Mouse (Mus musculus) lung, postnatal 14 days (tissue): Measurements from ENCODE around the gene Ly6g6e.
A peak's percentile ranks its signal among the peaks of the same experiment; 100 is the strongest.
"Not testable (repeated sequence)": the region's sequence is repeated elsewhere in the genome, so short reads cannot be mapped to it uniquely, and the experiment has no call there.

Experiments used
- DNase-seq: peaks from one replicate; pipeline ENCODE4 v3.0.0; 2021

Ly6g6e gene

DNA sequence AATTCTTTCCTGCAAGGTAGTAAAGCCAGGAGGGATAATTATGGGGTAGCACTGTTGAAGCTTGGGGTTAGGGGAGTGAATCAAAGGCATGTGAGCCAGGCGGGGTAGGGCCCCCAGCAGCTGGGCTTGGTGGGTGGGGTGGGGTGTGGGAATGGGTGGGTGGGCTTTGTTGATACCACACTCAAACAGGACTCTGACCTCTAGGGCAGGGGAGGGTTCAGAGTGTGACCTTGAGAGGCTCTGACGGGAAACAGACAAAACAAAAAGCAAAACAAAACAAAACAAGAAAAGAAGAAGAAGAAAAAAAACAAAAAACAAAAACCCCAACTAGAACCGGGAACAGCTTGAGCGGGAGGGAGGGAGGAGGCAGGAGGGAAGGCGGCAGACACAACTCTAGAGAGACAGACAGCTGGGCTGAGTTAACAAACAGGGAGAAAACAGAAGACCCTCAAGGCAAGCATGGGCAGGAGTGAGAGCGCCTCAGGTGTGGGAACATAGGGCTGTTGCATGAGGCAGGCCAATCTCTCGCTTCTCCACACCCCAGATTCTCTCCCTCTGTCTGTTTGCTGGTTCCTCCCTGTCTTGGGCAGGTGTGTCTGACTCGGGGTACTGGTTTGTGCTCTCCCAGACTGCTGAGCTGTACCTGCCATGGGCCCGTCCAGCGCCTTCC, at the start of gene Ly6g6e:
Gene Ly6g6e (plus strand): TSS at position 396 of the 670 bp plus-strand sequence.
- no peak for DNase-seq

DNA sequence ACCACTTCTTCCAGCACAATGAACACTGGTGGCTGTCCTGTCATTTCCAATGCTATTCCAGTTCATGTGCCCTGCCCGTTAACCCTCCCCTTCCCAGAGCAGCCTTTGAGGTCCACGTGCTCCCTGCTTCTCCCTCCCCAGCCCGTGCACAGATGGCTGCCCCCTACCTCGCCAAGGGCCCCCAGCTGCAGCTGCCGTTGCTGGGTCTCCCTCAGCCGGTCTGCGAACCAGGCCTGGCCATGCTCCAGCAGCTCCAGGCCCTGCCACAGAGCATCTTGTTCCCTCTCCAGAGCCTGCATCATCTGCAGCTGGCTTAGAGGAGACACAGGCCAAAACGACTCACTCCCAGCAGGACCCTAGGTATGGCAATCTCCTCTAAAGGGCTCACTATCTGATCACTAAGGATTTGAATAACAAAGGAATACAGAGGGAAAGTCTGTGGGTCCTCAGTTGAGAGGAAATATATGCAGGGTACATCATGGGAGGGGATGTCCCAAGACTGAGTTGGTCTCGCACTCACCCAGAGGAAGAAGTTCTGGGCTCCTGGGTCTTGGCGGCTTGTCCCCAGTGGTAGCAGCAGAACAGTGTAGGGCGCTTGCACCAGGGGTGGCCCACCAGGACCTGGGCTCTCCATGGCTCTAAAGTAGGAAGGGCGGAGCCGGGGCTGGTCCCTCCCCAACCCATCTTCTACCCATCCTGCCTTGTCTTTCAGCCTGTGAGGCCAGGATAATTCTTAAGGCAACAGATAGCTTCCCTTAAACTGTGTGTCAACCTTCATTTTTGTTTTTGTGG, 49.2 kb upstream of the Ly6g6e start, which contains the start of gene Sapcd1:
Gene Sapcd1 (minus strand): TSS at position 740 of the 792 bp plus-strand sequence.
- no peak for DNase-seq

GRCm38 (mm10) chr17:35028315-35028714, 48.4 kb upstream of the Ly6g6e start:
- no peak for DNase-seq

GRCm38 (mm10) chr17:35029691-35030532, 46.8 kb upstream of the Ly6g6e start:
- peak; percentile 36 for DNase-seq

DNA sequence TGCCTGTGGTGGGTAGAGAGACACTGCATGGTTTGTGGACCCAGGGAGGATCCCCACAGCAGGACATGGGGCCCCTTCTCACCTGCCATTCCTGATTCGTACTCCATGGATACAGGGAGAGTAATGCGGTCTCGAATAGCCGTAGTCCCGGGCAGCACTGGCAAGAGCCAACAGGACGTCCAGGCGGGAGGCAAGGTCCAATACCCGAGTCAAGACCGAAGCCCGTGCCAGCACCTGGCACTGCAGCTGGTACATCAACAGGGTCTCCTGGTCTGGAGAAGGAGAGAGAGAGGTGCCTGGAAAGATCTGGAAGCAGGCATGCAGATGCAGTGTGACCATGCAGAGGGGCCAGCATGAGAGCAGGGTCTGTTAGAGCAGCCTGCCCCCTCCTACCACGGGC, 45.4 kb upstream of the Ly6g6e start:
- no peak for DNase-seq

DNA sequence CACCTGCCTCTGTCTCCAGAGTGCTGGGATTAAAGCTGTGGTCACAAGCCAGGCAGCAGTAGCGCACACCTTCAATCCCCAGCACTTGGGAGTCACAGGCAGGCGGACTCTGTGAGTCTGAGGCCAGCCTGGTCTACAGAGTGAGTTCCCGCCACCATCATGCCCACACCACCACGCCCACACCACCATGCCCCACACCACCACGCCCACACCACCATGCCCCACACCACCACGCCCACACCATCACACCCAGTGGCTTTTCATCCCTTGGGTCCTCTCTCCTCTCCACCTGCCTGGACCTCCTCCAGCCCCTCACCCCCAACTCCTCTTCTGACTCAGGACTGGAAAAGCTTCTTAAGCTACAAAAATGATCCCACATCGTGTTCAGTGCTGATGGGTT, 44.8 kb upstream of the Ly6g6e start:
- DNase-seq = no peak

GRCm38 (mm10) chr17:35032323-35032870, 44.3 kb upstream of the Ly6g6e start:
- DNase-seq = no peak

DNA sequence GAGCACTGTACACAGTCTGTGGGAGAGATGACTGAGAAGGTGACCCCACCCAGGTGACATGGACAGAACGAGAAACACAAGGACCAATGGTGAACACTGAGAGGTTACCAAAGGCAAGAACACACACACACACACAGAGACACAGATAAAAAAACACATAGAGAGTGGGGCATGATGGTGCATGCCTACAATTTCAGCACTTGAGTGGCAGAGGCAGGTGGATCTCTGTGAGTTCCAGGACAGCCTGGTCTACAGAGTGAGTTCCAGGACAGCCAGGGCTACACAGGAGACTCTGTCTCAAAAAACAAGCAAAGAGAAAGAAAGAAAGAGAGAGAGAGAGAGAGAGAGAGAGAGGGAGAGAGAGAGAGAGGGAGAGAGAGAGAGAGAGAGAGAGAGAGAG, 43.0 kb upstream of the Ly6g6e start:
- DNase-seq = not testable (repeated sequence)

DNA sequence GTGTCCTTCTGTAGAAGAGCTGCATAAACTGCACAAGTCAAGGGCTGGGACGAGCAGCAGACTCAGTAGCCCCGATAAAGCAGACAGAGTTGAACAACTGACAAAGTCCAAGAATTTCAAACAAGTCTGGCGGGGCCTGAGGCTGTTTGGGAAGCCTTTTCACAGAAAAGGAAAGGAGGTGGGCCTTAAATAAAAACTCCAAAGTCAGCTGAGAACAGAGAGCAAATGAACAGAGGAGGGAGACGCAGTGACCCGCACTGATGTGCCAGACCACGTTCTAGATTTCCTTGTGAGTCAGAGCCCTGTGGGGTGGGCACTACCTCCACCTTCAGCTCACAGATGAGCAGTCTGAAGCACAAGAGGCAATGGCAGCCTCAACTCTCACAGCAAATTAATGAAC, 41.8 kb upstream of the Ly6g6e start:
- DNase-seq = no peak

DNA sequence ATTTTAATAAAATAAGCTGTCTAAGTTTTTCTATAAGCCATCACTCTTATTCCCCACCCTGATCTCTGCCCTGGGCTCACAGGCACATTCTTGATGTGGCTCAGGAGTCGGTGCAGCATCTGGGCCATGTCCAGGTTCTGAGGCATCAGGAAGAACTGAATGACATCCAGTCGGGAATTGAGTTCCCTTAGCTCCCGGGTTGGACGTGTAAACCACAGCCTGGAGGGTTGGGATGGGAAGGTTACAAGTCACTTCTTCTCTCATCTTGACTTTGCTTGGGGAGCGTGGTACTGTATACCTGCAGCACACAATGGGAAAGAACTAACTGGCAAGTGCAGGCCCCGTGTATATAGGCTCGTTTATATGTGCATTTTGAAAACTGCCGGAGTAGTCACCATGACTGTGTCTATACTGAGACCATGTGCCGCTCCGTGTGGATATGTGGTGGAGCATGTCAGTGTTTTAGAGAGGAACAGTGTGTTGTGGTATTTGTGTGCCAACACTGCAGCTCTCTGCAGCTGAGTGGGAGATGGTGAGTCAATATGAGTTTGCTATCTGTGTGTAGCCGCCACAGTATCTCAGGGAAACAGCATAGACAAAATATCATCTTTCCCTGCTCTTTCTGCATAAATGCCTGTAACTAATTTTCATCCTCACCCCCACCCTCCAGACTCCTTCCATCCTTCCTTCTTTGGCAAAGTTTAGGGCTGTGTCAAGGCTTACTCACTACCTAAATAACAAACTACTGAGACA, 37.4 kb upstream of the Ly6g6e start:
- DNase-seq = no peak

DNA sequence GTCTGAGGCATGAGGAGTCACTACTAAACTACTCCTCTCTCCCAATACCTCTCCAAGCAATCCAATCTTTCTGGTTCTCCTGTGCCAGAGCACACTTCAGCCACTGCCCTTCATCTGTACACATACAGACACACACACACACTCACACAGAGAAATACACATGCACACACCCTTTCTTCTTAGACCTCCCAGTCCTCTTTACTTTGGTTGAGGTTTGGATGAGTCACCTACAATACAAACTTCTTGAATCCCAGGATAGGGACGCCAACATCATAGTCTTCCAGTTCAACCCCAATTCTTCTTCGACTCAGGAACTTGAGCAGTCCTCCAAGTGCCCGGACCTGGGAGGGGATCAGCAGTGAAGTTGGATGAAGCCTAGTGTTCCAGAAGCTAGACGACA, 32.9 kb upstream of the Ly6g6e start:
- DNase-seq = no peak

- no peak for DNase-seq
These were observed 31.5 kb upstream of the Ly6g6e start for GRCm38 (mm10) chr17:35044904-35045806.

- DNase-seq = no peak
These were observed 30.7 kb upstream of the Ly6g6e start for GRCm38 (mm10) chr17:35045807-35046680.

DNA sequence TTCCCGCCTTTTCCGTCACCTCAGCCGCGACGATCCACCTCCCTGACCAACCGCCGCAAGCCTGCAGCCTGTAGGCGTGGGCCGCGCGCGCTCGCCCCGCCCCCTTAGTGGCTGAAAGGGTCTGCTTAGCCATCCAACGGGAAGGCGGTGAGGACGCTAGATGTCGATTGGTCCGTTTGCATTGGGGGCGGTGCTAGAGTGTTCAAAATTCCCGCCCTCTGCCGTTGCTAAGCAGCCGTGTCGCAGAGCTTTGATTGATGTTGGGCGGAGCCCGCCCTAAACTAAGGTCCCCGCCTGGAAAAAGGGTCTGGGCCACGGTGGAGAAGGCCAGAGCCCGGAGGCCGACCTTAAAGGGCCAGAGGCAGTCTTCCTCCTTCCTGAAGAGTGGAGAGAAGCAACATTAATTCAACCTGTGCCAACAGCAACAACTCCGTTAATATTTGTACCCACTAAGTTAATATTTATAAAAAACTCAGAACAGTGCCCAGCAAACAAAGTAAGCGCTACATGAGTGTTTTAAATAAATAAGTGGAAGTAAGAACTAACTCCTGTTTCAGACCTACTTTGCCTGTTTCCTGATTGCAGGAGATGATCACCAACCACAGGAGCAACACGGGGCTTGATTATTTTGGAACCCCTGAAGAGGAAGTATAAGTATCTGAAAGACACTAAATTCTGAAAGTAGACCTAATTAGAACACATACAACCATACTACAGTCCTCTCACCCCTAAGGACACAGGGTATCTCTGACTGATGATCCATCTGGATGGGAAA, 29.8 kb upstream of the Ly6g6e start, which contains the start of gene Msh5:
Gene Msh5 (minus strand): TSS at position 65 of the 775 bp plus-strand sequence.
- DNase-seq = peak; percentile 98

- no peak for DNase-seq
These were observed 29.0 kb upstream of the Ly6g6e start for GRCm38 (mm10) chr17:35047688-35048087.

DNA sequence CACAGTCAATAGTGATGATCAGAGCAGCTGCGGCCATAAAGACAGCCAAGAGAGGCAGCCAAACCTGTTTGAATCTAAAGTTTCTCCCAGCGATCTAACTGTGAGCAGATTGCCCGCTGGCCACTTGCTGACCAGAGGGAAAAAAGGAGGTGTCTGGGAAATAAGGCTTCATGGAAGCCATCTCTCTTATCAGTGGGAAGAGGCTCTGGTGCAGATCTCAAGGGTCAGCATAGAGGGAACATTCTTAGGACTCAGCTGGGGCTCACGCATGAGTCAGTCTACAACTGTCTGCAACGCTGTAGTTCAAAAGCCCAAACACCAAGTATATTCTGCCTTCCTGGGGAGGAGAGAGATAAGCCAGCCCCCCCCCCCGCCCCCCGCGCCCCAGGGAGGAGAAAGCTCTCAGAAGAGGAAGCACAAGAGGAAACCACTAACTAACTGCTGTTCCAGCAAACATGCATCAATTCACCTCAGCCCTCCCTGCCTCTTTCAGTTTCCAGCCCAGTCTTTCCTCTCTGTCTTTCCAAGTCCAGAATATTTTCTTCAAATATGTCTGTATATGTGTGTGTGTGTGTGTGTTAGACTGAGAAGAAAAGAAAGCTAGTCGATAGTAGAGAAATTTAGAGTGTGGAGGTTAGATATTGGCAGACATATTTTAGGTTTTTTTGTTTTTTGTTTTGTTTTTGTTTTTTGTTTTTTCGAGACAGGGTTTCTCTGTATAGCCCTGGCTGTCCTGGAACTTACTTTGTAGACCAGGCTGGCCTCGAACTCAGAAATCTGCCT, 28.4 kb upstream of the Ly6g6e start:
- no peak for DNase-seq

- DNase-seq = no peak
These were observed 27.7 kb upstream of the Ly6g6e start for GRCm38 (mm10) chr17:35048932-35049440.

- peak; percentile 63 for DNase-seq
These were observed 27.1 kb upstream of the Ly6g6e start, which contains the start of gene Clic1 for GRCm38 (mm10) chr17:35049561-35050016. Clic1 (plus strand) TSS chr17:35049966.
